In the genomic region with DNA sequence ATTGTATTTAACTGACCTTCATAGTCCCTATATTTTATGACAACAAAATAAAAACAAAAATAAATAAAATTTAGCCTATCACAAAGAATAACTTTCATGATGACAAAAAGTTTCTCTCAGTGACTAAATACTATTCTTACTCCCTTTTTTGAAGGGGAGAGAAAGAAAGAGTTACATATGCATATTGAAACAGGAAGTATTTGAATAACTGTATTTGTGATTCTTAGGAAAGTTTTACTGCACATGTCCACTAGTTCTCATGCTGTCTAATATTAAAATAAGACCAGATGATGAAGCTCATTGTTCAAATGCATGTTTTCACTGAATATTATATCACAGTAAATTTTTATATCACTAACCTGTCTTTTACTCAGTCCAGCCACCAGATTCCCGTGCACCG, we compare ENCODE assay signal across 12 mouse cellular contexts. TPM values are rescaled to one million over a fixed set of nuclear protein-coding genes. Genes with fewer than 3 reads are reported as not detected.
"Had no signal": no experiment of that assay in that cellular context is flagged by ENCODE, and none has a peak within 500 bp of the region (broad histone marks: within the 10 kb centered on the region; RNA-seq: fewer than 3 reads in every experiment).

No protein-coding gene starts in this region.

RNA-seq across cellular contexts. Expression of a gene that starts 0.9 kb away (rescaled TPM):
- polyA plus RNA-seq: limb, embryonic 10.5 days; midbrain, embryonic 11.5 days had no signal

RNA-seq across cellular contexts. Expression of a gene that starts 28.7 kb away (rescaled TPM):
- total RNA-seq: layer of hippocampus, postnatal 25 days; left cerebral cortex, adult 2 months; left cerebral cortex, postnatal 14 days had no signal
- polyA plus RNA-seq: limb, embryonic 10.5 days had no signal

RNA-seq across cellular contexts. Expression of a gene that starts 41.0 kb away (rescaled TPM):
- total RNA-seq: layer of hippocampus, postnatal 25 days; left cerebral cortex, adult 2 months; left cerebral cortex, postnatal 14 days; monocyte, adult 5-6 weeks had no signal
- polyA plus RNA-seq: kidney, embryonic 15.5 days; limb, embryonic 10.5 days; liver, embryonic 12.5 days; liver, embryonic 16.5 days; lung, embryonic 15.5 days; midbrain, embryonic 11.5 days; midbrain, embryonic 15.5 days; neural tube, embryonic 13.5 days had no signal
